Mouse (Mus musculus) thymus, postnatal 36 days (tissue): Measurements from ENCODE around the gene Itgad.

Source experiments
- DNase-seq, 2 experiments: peaks; one replicate each; pipeline ENCODE4 v3.0.0; 2022; ENCODE audit warnings: mixed read lengths in 2 of 2

Gene Itgad

GRCm38 (mm10) chr7:128245547-128245946, 91.4 kb downstream of the Itgad start:
- DNase-seq: no peak

- no peak for DNase-seq
Measured at GRCm38 (mm10) chr7:128246496-128247391, 92.6 kb downstream of the Itgad start, which contains the start of gene Tgfb1i1. Tgfb1i1 (plus strand) TSS chr7:128246812.

GRCm38 (mm10) chr7:128247443-128247842, 93.3 kb downstream of the Itgad start:
- peak; percentile 69 to 73 for DNase-seq

DNA sequence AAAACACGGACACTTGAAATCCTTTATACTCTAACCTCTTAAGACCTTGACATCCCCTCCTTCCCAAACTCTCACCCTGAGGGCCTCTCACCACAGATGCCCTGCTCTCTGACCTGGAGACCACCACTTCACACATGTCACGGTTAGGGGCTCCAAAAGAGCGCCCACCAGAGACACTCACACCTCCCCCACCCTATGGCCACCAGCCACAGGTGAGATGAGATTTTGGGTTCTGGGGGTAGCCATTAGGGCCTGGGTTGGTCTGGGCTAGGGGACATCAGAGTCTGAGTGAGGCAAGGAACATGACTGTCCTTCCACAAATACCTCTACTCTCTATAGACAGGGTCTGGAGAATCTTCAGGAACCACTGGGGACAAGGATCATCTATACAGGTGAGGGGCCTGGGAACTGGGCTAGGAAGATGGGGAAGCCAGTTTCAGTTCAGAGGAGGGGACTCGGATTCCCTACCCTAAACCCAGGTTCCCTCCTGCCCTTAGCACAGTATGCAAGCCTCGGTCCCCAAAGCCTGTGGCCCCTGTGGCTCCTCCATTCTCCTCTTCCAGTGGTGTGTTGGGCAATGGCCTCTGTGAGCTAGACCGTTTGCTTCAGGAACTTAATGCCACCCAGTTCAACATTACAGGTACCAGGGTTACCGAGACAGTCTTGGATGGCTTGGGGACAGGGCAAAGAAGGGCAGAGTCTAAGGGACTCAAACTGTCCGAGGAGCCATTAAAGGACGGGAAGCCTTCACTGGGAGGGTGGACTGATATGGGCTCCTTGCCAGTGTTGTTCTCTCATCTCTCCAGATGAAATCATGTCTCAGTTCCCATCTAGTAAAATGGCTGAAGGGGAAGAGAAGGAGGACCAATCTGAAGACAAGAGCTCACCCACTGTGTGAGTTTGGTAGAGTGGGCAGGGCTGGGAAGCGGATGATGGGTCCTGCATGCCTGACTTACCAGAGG, 94.2 kb downstream of the Itgad start:
- no peak for DNase-seq

DNA sequence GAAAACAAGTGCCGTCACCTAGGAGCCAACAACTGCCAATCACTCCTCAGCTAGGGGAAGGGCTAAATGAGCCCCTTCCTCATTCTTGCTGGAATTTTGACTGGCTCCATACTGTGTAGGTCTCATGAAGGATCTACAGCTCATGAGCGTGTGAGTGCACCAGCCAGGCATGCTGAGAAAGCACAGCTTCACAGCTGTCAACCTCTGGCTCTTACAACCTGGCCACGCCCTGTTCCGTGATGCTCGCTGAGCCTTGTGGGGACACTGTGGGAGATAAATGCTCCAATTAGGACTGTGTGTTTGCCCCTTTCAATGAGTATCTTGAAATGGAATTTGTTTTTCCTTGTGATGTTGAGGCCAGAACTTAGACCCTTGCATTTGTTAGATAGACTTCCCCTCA, 95.8 kb downstream of the Itgad start:
- no peak for DNase-seq

GRCm38 (mm10) chr7:128251946-128252345, 97.8 kb downstream of the Itgad start:
- peak; percentile 35 to 46 for DNase-seq

GRCm38 (mm10) chr7:128252609-128253008, 98.4 kb downstream of the Itgad start:
- peak; percentile 93 for DNase-seq

GRCm38 (mm10) chr7:128254978-128255377, 100.8 kb downstream of the Itgad start:
- no peak for DNase-seq

- no peak for DNase-seq
Measured at GRCm38 (mm10) chr7:128255757-128256156, 101.6 kb downstream of the Itgad start.

DNA sequence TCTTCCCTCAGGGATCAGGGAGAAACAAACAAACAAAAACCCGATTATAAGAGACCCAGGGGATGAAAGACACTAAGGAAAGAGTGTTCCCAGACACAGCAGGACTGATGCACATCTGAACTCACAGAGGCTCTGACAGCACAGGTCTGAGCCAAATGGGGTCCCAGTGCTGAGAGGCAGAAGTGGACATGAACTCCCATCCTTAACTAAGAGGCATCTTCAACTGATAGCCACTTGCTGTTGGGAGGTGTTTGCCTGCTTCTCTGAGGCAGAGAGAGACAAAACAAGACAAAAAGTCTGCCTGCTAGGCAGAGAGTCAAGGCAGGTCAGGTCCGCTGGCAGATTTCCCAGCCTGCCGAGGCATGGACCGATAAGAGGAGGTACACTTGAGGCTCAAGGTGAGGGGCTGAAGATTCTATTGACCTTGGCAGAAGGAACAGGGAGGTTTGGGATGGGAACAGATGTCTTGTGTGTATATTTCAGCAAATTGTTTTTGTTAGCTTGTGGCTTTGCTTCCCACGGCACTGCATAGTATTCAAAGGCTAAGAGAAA, 102.7 kb downstream of the Itgad start:
- no peak for DNase-seq

DNA sequence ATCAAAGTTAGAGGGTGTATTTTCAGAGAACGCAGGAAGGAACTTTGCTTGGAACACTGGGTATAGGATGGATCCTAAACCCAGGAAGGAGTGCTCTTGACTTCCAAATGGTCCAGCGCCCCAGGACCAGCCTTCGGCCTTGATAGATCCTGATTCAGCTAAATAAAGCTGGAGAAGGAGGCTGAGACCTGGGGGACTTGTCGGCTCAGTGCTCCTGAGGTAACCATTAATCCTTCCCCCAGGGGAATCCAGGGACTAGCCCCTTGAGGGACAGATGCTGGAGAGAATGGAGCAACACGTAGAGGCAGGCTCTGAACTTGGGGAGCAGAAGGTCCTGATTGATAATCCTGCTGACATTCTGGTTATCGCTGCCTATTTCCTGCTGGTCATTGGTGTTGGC, 111.2 kb downstream of the Itgad start, which contains the start of gene Slc5a2:
Gene Slc5a2, plus strand, starts transcription at position 247 of the 400 bp plus-strand sequence.
- DNase-seq: no peak

DNA sequence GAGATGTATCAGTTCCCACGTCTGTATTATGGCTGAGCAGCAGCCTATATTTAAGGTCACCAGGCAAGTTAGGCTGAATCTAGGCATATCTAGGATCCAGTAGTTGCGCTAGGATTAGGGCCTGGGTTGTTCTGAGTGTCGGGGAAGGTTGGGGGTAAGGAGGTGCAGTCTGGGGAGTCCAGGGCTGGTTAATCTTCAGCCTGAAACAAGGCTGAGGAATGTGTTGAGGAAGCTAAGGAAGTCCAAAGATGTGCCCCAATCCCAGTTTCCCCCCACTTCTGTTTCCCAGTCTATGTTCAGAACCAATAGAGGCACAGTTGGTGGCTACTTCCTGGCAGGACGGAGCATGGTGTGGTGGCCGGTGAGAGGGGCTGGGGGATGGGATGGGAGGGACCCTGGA, 111.9 kb downstream of the Itgad start:
- no peak for DNase-seq

GRCm38 (mm10) chr7:128267391-128267790, 113.2 kb downstream of the Itgad start:
- DNase-seq: no peak

- DNase-seq: no peak
Measured at GRCm38 (mm10) chr7:128267813-128268212, 113.6 kb downstream of the Itgad start.

GRCm38 (mm10) chr7:128270431-128270850, 116.3 kb downstream of the Itgad start:
- no peak for DNase-seq

DNA sequence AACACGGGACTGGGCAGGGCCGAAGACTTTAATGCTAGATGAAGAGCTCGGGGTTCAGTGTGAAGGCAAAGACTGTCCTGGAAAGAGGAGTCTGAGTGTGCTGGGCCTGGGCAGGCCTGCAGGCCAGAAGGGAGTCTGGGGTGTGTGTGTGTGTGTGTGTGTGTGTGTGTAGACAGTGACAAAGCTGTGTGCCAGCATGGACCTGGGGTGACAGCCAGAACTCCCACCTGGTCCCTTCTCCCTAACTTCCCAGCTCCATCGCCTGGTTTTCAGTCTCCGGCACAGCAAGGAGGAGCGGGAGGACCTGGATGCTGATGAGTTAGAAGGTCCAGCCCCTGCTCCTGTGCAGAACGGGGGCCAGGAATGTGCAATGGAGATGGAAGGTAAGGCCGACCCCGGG, 117.3 kb downstream of the Itgad start:
- no peak for DNase-seq
